Mouse (Mus musculus) midbrain, embryonic 16.5 days (tissue): ENCODE data around the gene Lekr1. TPM values are rescaled to one million over a fixed set of nuclear protein-coding genes. Genes with fewer than 3 reads are reported as not detected.

Experiments used
- ATAC-seq: fragments of 200-750 bp; cut with Nextera tagmentation; 2 replicates; pipeline ENCODE4 v1.8.0; 2017; ENCODE audit warnings: moderate TSS enrichment
- H3K27ac ChIP-seq: fragments of 300-500 bp; sonication (generic); 2 replicates; pipeline ENCODE4 v1.5.1; 2014; ENCODE audit warnings: mild to moderate bottlenecking, low read length, mixed read lengths
- H3K27me3 ChIP-seq: fragments of 300-500 bp; sonication (generic); 2 replicates; pipeline ENCODE4 v1.6.1; 2014; ENCODE audit warnings: low read depth, low read length, mixed read lengths; ENCODE audit not compliant: control insufficient read depth, insufficient read depth
- H3K36me3 ChIP-seq: fragments of 300-500 bp; sonication (generic); 2 replicates; pipeline ENCODE4 v1.6.1; 2014; ENCODE audit warnings: mild to moderate bottlenecking, low read length, moderate library complexity, mixed read lengths; ENCODE audit not compliant: control insufficient read depth, insufficient read depth
- H3K4me1 ChIP-seq: fragments of 300-500 bp; sonication (generic); 2 replicates; pipeline ENCODE4 v1.6.1; 2014; ENCODE audit warnings: mild to moderate bottlenecking, low read length, mixed read lengths; ENCODE audit not compliant: control insufficient read depth, insufficient read depth
- H3K4me2 ChIP-seq: fragments of 300-500 bp; sonication (generic); 2 replicates; pipeline ENCODE4 v1.6.1; 2014; ENCODE audit warnings: mild to moderate bottlenecking, low read length, mixed read lengths
- H3K4me3 ChIP-seq: fragments of 300-500 bp; sonication (generic); 2 replicates; pipeline ENCODE4 v1.5.1; 2014; ENCODE audit warnings: low read depth, mild to moderate bottlenecking, low read length, moderate library complexity, mixed read lengths
- H3K9ac ChIP-seq: fragments of 300-500 bp; sonication (generic); 2 replicates; pipeline ENCODE4 v1.6.1; 2014; ENCODE audit warnings: low read depth, low read length, mixed read lengths
- H3K9me3 ChIP-seq: fragments of 300-500 bp; sonication (generic); replicated peaks from 2 replicates; pipeline ENCODE4 v1.6.1; 2014; ENCODE audit warnings: mild to moderate bottlenecking, low read length, mixed read lengths; ENCODE audit not compliant: control insufficient read depth, poor library complexity, severe bottlenecking
- WGBS: fragments of 180-500 bp; shearing (Covaris S2); extraction: QIAGEN DNeasy Blood & Tissue Kit; methylation state at CpG from one replicate; pipeline ENCODE4 v1.1.7; 2014; 5-methylcytosine and 5-hydroxymethylcytosine counted together
- polyA plus RNA-seq: library from polyadenylated mRNA; unstranded; fragments of >200 nt; fragmentation: Nextera tagmentation; extraction: Ambion mirVana; gene quantifications from 2 replicates; pipeline ENCODE4 v1.2.1, GENCODE M21; 2015

Gene Lekr1
- polyA plus RNA-seq, 1 experiment from 2014 or later = 6.2 TPM

GRCm38 (mm10) chr3:65829230-65829629 lies 163.2 kb downstream of the Lekr1 start:
- no peaks in the 10 kb centered on the region for H3K36me3 ChIP-seq
- no peaks in the 10 kb centered on the region for H3K27me3 ChIP-seq
- no peak overlapping the region for H3K27ac ChIP-seq
- 9% methylated on average over 7 of the region's 7 CpGs for WGBS
- peak; percentile 84 for ATAC-seq
- H3K4me2 ChIP-seq = no peak overlapping the region
- H3K4me3 ChIP-seq = no peak overlapping the region
- no peak overlapping the region; the same call in 1 of the 2 replicates for H3K9ac ChIP-seq
- H3K9me3 ChIP-seq = no peaks in the 10 kb centered on the region
- peaks cover 5% of the 10 kb centered on the region; the same call in 1 of the 2 replicates for H3K4me1 ChIP-seq

GRCm38 (mm10) chr3:65829943-65830483 lies 164.0 kb downstream of the Lekr1 start:
- peak; percentile 67 for ATAC-seq
- 62% methylated on average over 7 of the region's 7 CpGs for WGBS
- H3K27me3 ChIP-seq = no peaks in the 10 kb centered on the region
- H3K9me3 ChIP-seq = no peaks in the 10 kb centered on the region
- H3K27ac ChIP-seq = no peak overlapping the region
- H3K36me3 ChIP-seq = no peaks in the 10 kb centered on the region
- no peak overlapping the region for H3K4me2 ChIP-seq
- no peak overlapping the region for H3K9ac ChIP-seq
- H3K4me3 ChIP-seq = no peak overlapping the region
- H3K4me1 ChIP-seq = peaks cover 5% of the 10 kb centered on the region; the same call in 1 of the 2 replicates

- ATAC-seq = no peak
- Histone ChIP-seq H3K4me1 (peaks cover 5% of the 10 kb centered on the region; the same call in 1 of the 2 replicates), H3K9ac (no peak overlapping the region), H3K27ac (no peak overlapping the region), H3K36me3 (no peaks in the 10 kb centered on the region), H3K27me3 (no peaks in the 10 kb centered on the region), H3K9me3 (no peaks in the 10 kb centered on the region), H3K4me2 (peak overlapping the region; percentile 7; the same call in 1 of the 2 replicates), H3K4me3 (no peak overlapping the region)
- WGBS = 40% methylated on average over 16 of the region's 16 CpGs
Observed at GRCm38 (mm10) chr3:65830801-65831200, 164.8 kb downstream of the Lekr1 start.

- Histone ChIP-seq H3K9me3 (no peaks in the 10 kb centered on the region), H3K4me1 (peaks cover 5% of the 10 kb centered on the region; the same call in 1 of the 2 replicates), H3K4me3 (no peak overlapping the region), H3K36me3 (no peaks in the 10 kb centered on the region), H3K27me3 (no peaks in the 10 kb centered on the region), H3K4me2 (no peak overlapping the region), H3K9ac (no peak overlapping the region), H3K27ac (no peak overlapping the region)
- no peak for ATAC-seq
- 79% methylated on average over 7 of the region's 7 CpGs for whole genome bisulfite sequencing
Observed at GRCm38 (mm10) chr3:65832398-65832797, 166.4 kb downstream of the Lekr1 start.

GRCm38 (mm10) chr3:65836435-65836834 lies 170.4 kb downstream of the Lekr1 start:
- Histone ChIP-seq H3K4me3 (no peak overlapping the region), H3K4me2 (no peak overlapping the region), H3K4me1 (no peaks in the 10 kb centered on the region), H3K36me3 (no peaks in the 10 kb centered on the region), H3K9me3 (no peaks in the 10 kb centered on the region), H3K27me3 (no peaks in the 10 kb centered on the region), H3K9ac (no peak overlapping the region), H3K27ac (no peak overlapping the region)
- ATAC-seq = no peak
- 57% methylated on average over 5 of the region's 5 CpGs for WGBS

GRCm38 (mm10) chr3:65839664-65840063 lies 173.6 kb downstream of the Lekr1 start:
- H3K4me2 ChIP-seq = no peak overlapping the region
- ATAC-seq = no peak

GRCm38 (mm10) chr3:65841175-65841574 lies 175.1 kb downstream of the Lekr1 start:
- Histone ChIP-seq H3K27ac (no peak overlapping the region), H3K9ac (no peak overlapping the region), H3K4me2 (no peak overlapping the region), H3K4me1 (no peaks in the 10 kb centered on the region), H3K27me3 (no peaks in the 10 kb centered on the region), H3K36me3 (no peaks in the 10 kb centered on the region), H3K9me3 (no peaks in the 10 kb centered on the region), H3K4me3 (no peak overlapping the region)
- WGBS = 86% methylated on average over 8 of the region's 8 CpGs
- ATAC-seq = no peak

More at GRCm38 (mm10) chr3:65839664-65840063, 173.6 kb downstream of the Lekr1 start:
- Histone ChIP-seq H3K4me1 (no peaks in the 10 kb centered on the region), H3K27me3 (no peaks in the 10 kb centered on the region), H3K36me3 (no peaks in the 10 kb centered on the region), H3K9me3 (no peaks in the 10 kb centered on the region), H3K27ac (no peak overlapping the region), H3K9ac (no peak overlapping the region), H3K4me3 (no peak overlapping the region)

GRCm38 (mm10) chr3:65842515-65843184 lies 176.6 kb downstream of the Lekr1 start:
- no peak overlapping the region for H3K27ac ChIP-seq
- no peak for ATAC-seq
- 85% methylated on average over 5 of the region's 5 CpGs for WGBS

GRCm38 (mm10) chr3:65843185-65843552 lies 177.1 kb downstream of the Lekr1 start:
- 58% methylated on average over 4 of the region's 4 CpGs for WGBS
- no peaks in the 10 kb centered on the region for H3K27me3 ChIP-seq
- H3K27ac ChIP-seq = no peak overlapping the region
- H3K9me3 ChIP-seq = no peaks in the 10 kb centered on the region
- H3K4me3 ChIP-seq = no peak overlapping the region
- no peaks in the 10 kb centered on the region for H3K36me3 ChIP-seq
- no peak overlapping the region for H3K9ac ChIP-seq
- ATAC-seq = no peak
- no peaks in the 10 kb centered on the region for H3K4me1 ChIP-seq
- no peak overlapping the region for H3K4me2 ChIP-seq

More at GRCm38 (mm10) chr3:65842515-65843184, 176.6 kb downstream of the Lekr1 start:
- no peaks in the 10 kb centered on the region for H3K9me3 ChIP-seq
- no peak overlapping the region for H3K9ac ChIP-seq
- no peaks in the 10 kb centered on the region for H3K4me1 ChIP-seq
- no peaks in the 10 kb centered on the region for H3K27me3 ChIP-seq
- H3K4me3 ChIP-seq = no peak overlapping the region
- H3K36me3 ChIP-seq = no peaks in the 10 kb centered on the region
- H3K4me2 ChIP-seq = no peak overlapping the region
